Mouse (Mus musculus): ENCODE data around the gene Pfkfb4. TPM values are rescaled to one million over a fixed set of nuclear protein-coding genes. Genes with fewer than 3 reads are reported as not detected.

Pfkfb4 gene
- polyA plus RNA-seq, 1 experiment from 2014 or later: 7.4 TPM

- Histone ChIP-seq H3K4me2 (no peak overlapping the region), H3K27me3 (replicated peaks; ENCODE audit: control insufficient read depth, insufficient read depth, low read length) (no peaks in the 10 kb centered on the region), H3K4me3 (ENCODE audit: low read depth, low read length) (no peak overlapping the region), H3K9me3 (ENCODE audit: control insufficient read depth, low read length) (no peaks in the 10 kb centered on the region), H3K36me3 (ENCODE audit: control insufficient read depth, insufficient read depth, low read length) (no peaks in the 10 kb centered on the region), H3K9ac (ENCODE audit: low read depth, low read length) (no peak overlapping the region), H3K27ac (ENCODE audit: low read depth, low read length) (no peak overlapping the region), H3K4me1 (replicated peaks; ENCODE audit: control insufficient read depth, insufficient read depth, low read length) (no peaks in the 10 kb centered on the region)
- DNase-seq (ENCODE audit: low spot score) (no peak), ATAC-seq (replicated peaks; ENCODE audit: low FRiP score) (no peak)
- WGBS: 71% methylated on average over 3 of the region's 3 CpGs
These were observed 28.0 kb upstream of the Pfkfb4 start for GRCm38 (mm10) chr9:108963577-108963976.

DNA sequence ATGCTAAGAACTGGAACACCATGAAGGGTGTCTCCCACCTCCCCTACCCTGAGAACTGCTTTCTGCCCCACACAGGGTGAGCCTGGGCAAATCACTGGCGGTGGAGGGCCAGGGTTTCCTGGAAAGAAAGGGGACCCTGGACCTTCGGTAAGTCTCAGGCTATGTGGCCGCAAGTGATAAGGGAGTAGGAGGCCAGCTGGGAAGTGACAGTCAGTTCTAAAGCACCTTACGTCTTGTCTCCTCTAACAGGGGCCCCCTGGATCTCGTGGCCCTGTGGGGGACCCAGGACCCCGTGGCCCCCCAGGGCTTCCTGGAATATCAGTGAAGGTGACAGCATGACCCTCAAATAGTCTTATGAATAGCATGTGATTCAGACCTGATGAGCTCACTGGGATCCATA, 27.2 kb upstream of the Pfkfb4 start:
- Histone ChIP-seq H3K4me3 (ENCODE audit: low read depth, low read length) (no peak overlapping the region), H3K27me3 (replicated peaks; ENCODE audit: control insufficient read depth, insufficient read depth, low read length) (no peaks in the 10 kb centered on the region), H3K4me2 (no peak overlapping the region), H3K9me3 (ENCODE audit: control insufficient read depth, low read length) (no peaks in the 10 kb centered on the region), H3K4me1 (replicated peaks; ENCODE audit: control insufficient read depth, insufficient read depth, low read length) (no peaks in the 10 kb centered on the region), H3K27ac (ENCODE audit: low read depth, low read length) (no peak overlapping the region), H3K36me3 (ENCODE audit: control insufficient read depth, insufficient read depth, low read length) (no peaks in the 10 kb centered on the region), H3K9ac (ENCODE audit: low read depth, low read length) (no peak overlapping the region)
- WGBS: 62% methylated on average over 6 of the region's 6 CpGs
- no peak for DNase-seq (ENCODE audit: low spot score)
- no peak; the same call in 1 of the 2 replicates for ATAC-seq (replicated peaks; ENCODE audit: low FRiP score)

- no peaks in the 10 kb centered on the region for H3K36me3 ChIP-seq (ENCODE audit: control insufficient read depth, insufficient read depth, low read length)
- H3K9me3 ChIP-seq (ENCODE audit: control insufficient read depth, low read length): no peaks in the 10 kb centered on the region
- no peak overlapping the region for H3K9ac ChIP-seq (ENCODE audit: low read depth, low read length)
- WGBS: 70% methylated on average over 8 of the region's 8 CpGs
- H3K4me1 ChIP-seq (replicated peaks; ENCODE audit: control insufficient read depth, insufficient read depth, low read length): no peaks in the 10 kb centered on the region
- no peak overlapping the region for H3K4me2 ChIP-seq
- no peak overlapping the region for H3K27ac ChIP-seq (ENCODE audit: low read depth, low read length)
- DNase-seq (ENCODE audit: low spot score): no peak
- H3K4me3 ChIP-seq (ENCODE audit: low read depth, low read length): no peak overlapping the region
- H3K27me3 ChIP-seq (replicated peaks; ENCODE audit: control insufficient read depth, insufficient read depth, low read length): no peaks in the 10 kb centered on the region
- no peak for ATAC-seq (replicated peaks; ENCODE audit: low FRiP score)
These were observed 21.0 kb upstream of the Pfkfb4 start for GRCm38 (mm10) chr9:108970623-108971022.

DNA sequence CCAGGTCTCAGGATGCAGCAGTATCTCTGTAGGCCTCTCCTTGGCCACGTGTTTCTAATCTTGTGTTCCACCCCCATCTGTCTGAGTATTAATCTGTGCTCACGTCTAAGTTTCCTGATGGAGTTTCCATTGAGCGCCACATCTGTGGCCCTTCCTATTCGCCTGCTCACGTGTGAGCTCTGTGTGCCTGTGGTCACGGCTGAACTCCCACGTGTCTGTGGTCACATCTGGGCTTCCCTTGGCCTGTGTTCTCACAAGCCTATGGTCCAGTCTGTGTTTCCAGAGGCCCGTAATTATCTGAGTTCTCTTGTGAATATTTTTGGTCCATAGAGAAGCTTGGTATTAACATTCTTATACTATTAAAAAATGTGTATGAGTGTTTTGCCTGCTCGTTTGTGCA, 15.1 kb upstream of the Pfkfb4 start:
- Histone ChIP-seq H3K4me3 (ENCODE audit: low read depth, low read length) (no peak overlapping the region), H3K27me3 (replicated peaks; ENCODE audit: control insufficient read depth, insufficient read depth, low read length) (no peaks in the 10 kb centered on the region), H3K9ac (ENCODE audit: low read depth, low read length) (no peak overlapping the region), H3K4me2 (no peak overlapping the region), H3K9me3 (ENCODE audit: control insufficient read depth, low read length) (no peaks in the 10 kb centered on the region), H3K4me1 (replicated peaks; ENCODE audit: control insufficient read depth, insufficient read depth, low read length) (no peaks in the 10 kb centered on the region), H3K27ac (ENCODE audit: low read depth, low read length) (no peak overlapping the region), H3K36me3 (ENCODE audit: control insufficient read depth, insufficient read depth, low read length) (no peaks in the 10 kb centered on the region)
- DNase-seq (ENCODE audit: low spot score) (no peak), ATAC-seq (replicated peaks; ENCODE audit: low FRiP score) (no peak)
- 72% methylated on average over 9 of the region's 9 CpGs for WGBS

DNA sequence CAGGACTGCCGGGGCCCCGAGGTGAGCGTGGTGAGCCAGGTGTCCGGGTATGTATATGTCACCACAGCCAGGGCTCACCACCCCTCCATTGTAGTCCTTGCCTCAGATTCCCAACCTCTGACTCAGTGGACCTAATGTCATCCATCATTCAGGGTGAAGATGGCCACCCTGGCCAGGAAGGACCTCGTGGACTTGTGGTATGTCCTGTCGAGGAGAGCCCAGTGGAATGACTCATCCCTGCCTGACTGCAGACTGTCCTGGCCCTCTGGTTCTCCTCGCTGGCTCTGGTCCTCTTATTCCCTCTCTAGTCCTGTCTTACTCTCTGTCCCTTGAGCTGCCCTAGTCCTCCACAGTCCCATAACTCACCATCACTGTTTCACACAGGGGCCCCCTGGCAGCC, 13.6 kb upstream of the Pfkfb4 start:
- peaks cover 1% of the 10 kb centered on the region; the same call in 1 of the 2 replicates for H3K4me1 ChIP-seq (replicated peaks; ENCODE audit: control insufficient read depth, insufficient read depth, low read length)
- H3K4me2 ChIP-seq: no peak overlapping the region
- no peak for DNase-seq (ENCODE audit: low spot score)
- no peak overlapping the region for H3K9ac ChIP-seq (ENCODE audit: low read depth, low read length)
- H3K27me3 ChIP-seq (replicated peaks; ENCODE audit: control insufficient read depth, insufficient read depth, low read length): no peaks in the 10 kb centered on the region
- H3K27ac ChIP-seq (ENCODE audit: low read depth, low read length): no peak overlapping the region
- no peak for ATAC-seq (replicated peaks; ENCODE audit: low FRiP score)
- H3K4me3 ChIP-seq (ENCODE audit: low read depth, low read length): no peak overlapping the region
- 60% methylated on average over 7 of the region's 7 CpGs for WGBS
- H3K36me3 ChIP-seq (ENCODE audit: control insufficient read depth, insufficient read depth, low read length): no peaks in the 10 kb centered on the region
- no peaks in the 10 kb centered on the region for H3K9me3 ChIP-seq (ENCODE audit: control insufficient read depth, low read length)

GRCm38 (mm10) chr9:108982498-108982897, 9.1 kb upstream of the Pfkfb4 start:
- H3K9ac ChIP-seq (ENCODE audit: low read depth, low read length): no peak overlapping the region
- 76% methylated on average over 8 of the region's 8 CpGs for WGBS
- H3K4me2 ChIP-seq: no peak overlapping the region
- ATAC-seq (replicated peaks; ENCODE audit: low FRiP score) (no peak), DNase-seq (ENCODE audit: low spot score) (no peak)
- no peaks in the 10 kb centered on the region for H3K36me3 ChIP-seq (ENCODE audit: control insufficient read depth, insufficient read depth, low read length)
- no peak overlapping the region for H3K4me3 ChIP-seq (ENCODE audit: low read depth, low read length)
- peaks cover 10% of the 10 kb centered on the region for H3K4me1 ChIP-seq (replicated peaks; ENCODE audit: control insufficient read depth, insufficient read depth, low read length)
- no peaks in the 10 kb centered on the region for H3K27me3 ChIP-seq (replicated peaks; ENCODE audit: control insufficient read depth, insufficient read depth, low read length)
- no peak overlapping the region for H3K27ac ChIP-seq (ENCODE audit: low read depth, low read length)
- H3K9me3 ChIP-seq (ENCODE audit: control insufficient read depth, low read length): no peaks in the 10 kb centered on the region

DNA sequence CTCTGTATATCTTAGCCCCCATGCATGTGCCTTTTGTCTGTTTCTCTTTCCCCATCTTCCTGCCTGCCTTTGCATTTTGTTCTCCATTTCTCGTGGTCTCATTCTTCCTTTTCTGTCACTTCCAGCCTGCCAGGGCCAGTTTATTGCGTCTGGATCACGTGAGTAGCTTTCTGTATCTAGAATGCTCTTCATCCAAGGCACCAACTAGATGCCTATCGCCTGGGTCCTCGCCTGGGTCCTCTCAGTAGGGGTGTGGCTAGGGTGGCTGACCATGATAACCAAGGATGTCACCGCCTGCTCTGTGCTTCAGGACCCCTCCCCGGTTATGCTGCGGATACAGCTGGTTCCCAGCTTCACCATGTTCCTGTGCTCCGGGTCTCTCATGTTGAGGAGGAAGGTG, 8.4 kb upstream of the Pfkfb4 start:
- peak; percentile 79 for ATAC-seq (replicated peaks; ENCODE audit: low FRiP score)
- DNase-seq (ENCODE audit: low spot score): no peak
- Histone ChIP-seq H3K4me3 (ENCODE audit: low read depth, low read length) (no peak overlapping the region), H3K27me3 (replicated peaks; ENCODE audit: control insufficient read depth, insufficient read depth, low read length) (no peaks in the 10 kb centered on the region), H3K4me1 (replicated peaks; ENCODE audit: control insufficient read depth, insufficient read depth, low read length) (peaks cover 17% of the 10 kb centered on the region), H3K27ac (ENCODE audit: low read depth, low read length) (no peak overlapping the region), H3K9ac (ENCODE audit: low read depth, low read length) (no peak overlapping the region), H3K36me3 (ENCODE audit: control insufficient read depth, insufficient read depth, low read length) (no peaks in the 10 kb centered on the region), H3K4me2 (peak overlapping the region; percentile 41), H3K9me3 (ENCODE audit: control insufficient read depth, low read length) (no peaks in the 10 kb centered on the region)
- WGBS: 43% methylated on average over 9 of the region's 9 CpGs

DNA sequence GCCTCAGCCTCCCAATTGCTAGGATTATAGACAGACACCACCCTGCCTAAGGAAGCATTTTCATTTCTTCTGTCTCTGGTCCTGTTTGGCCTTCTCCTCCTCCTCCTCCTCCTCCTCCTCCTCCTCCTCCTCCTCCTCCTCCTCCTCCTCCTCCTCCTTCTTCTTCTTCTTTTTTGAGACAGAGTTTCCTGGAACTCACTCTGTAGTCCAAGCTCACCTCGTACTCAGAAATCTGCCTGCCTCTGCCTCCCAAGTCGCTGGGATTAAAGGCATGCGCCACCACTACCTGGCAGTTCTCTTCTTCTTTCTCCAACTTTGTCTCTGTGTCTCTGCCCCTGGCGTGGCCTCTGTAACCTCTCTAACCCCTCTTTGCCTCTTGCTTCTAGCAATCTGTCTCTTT, 5.9 kb upstream of the Pfkfb4 start, which contains the start of gene Ucn2:
TSS of gene Ucn2 (plus strand) at position 301 of the 400 bp plus-strand sequence.
- DNase-seq (ENCODE audit: low spot score) (no peak), ATAC-seq (replicated peaks; ENCODE audit: low FRiP score) (no peak)
- no peak within 1 kb of the TSS for H3K4me2 ChIP-seq
- H3K27ac ChIP-seq (ENCODE audit: low read depth, low read length): no peak within 1 kb of the TSS
- H3K9ac ChIP-seq (ENCODE audit: low read depth, low read length): no peak within 1 kb of the TSS
- H3K4me1 ChIP-seq (replicated peaks; ENCODE audit: control insufficient read depth, insufficient read depth, low read length): peaks cover 28% of the 10 kb centered on the region
- H3K4me3 ChIP-seq (ENCODE audit: low read depth, low read length): no peak within 1 kb of the TSS
- H3K9me3 ChIP-seq (ENCODE audit: control insufficient read depth, low read length): no peaks in the 10 kb centered on the region
- no peaks in the 10 kb centered on the region for H3K27me3 ChIP-seq (replicated peaks; ENCODE audit: control insufficient read depth, insufficient read depth, low read length)
- WGBS: 59% methylated on average over 4 of the region's 4 CpGs
- H3K36me3 ChIP-seq (ENCODE audit: control insufficient read depth, insufficient read depth, low read length): no peaks in the 10 kb centered on the region

DNA sequence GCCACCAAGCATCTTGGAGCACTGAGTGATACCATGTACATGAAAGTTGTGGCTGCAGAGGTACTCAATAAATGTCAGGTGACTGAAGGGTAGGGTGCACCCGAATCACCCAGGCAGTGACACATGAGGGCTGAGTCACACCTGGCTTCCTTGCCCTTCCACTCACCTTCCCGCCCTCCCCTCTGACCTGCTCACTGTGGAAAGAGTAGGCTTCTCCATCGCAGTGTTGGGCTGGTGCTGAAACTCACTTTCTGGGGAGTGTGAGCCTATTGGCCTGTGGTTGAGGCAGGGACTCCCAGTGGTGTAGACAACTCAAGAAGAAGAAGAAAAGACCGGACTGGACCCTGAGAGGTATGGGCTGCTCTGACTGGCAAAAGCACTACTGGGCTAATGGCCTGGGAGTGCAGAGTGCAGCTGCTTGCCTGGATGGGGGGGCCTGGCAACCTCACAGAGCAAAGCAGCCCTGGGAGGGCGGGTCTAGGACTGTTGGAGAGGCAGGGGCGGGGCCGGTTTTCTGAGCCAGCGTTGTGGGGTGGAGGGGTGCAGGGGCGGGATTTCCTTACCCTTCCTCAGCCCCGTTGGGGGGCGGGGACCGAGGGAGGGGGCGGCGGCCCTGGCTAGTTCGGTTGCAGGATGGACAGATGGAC, 3.8 kb upstream of the Pfkfb4 start:
- no peak for ATAC-seq (replicated peaks; ENCODE audit: low FRiP score)
- no peak for DNase-seq (ENCODE audit: low spot score)
- H3K36me3 ChIP-seq (ENCODE audit: control insufficient read depth, insufficient read depth, low read length): no peaks in the 10 kb centered on the region
- no peak overlapping the region for H3K4me3 ChIP-seq (ENCODE audit: low read depth, low read length)
- H3K9ac ChIP-seq (ENCODE audit: low read depth, low read length): no peak overlapping the region
- peaks cover 42% of the 10 kb centered on the region for H3K4me1 ChIP-seq (replicated peaks; ENCODE audit: control insufficient read depth, insufficient read depth, low read length)
- H3K27ac ChIP-seq (ENCODE audit: low read depth, low read length): no peak overlapping the region
- 26% methylated on average over 14 of the region's 15 CpGs for WGBS
- no peaks in the 10 kb centered on the region for H3K27me3 ChIP-seq (replicated peaks; ENCODE audit: control insufficient read depth, insufficient read depth, low read length)
- peak overlapping the region; percentile 43 for H3K4me2 ChIP-seq
- no peaks in the 10 kb centered on the region for H3K9me3 ChIP-seq (ENCODE audit: control insufficient read depth, low read length)
